Mouse (Mus musculus) spleen, adult 2 months (tissue): ENCODE results near the gene Cmtr1. TPM values are rescaled to one million over a fixed set of nuclear protein-coding genes. Genes with fewer than 3 reads are reported as not detected.

Source experiments
- DNase-seq, 2 experiments: peaks; one replicate each; pipeline versions ENCODE4 v3.0.0 to v3.0.0-alpha.2; 2012 to 2021; ENCODE audit warnings: low spot score in 2 of 2, low read depth in 1 of 2
- H3K27ac ChIP-seq: fragments of 200-500 bp; 2 replicates; pipeline ENCODE4 v1.5.1; 2012; ENCODE audit warnings: low read length, inconsistent platforms; ENCODE audit not compliant: insufficient read depth
- H3K27me3 ChIP-seq: fragments of 200-500 bp; 2 replicates; pipeline ENCODE4 v1.6.1; 2012; ENCODE audit warnings: mild to moderate bottlenecking, moderate library complexity, low read length, inconsistent platforms; ENCODE audit not compliant: control insufficient read depth, insufficient read depth
- H3K36me3 ChIP-seq: fragments of 200-500 bp; 2 replicates; pipeline ENCODE4 v1.6.1; 2012; ENCODE audit warnings: mild to moderate bottlenecking, low read length, inconsistent platforms; ENCODE audit not compliant: control insufficient read depth, insufficient read depth
- H3K4me1 ChIP-seq: fragments of 200-500 bp; 2 replicates; pipeline ENCODE4 v1.6.1; 2011; ENCODE audit warnings: inconsistent platforms; ENCODE audit not compliant: control insufficient read depth, insufficient read depth, insufficient read length
- H3K4me3 ChIP-seq: fragments of 200-500 bp; 2 replicates; pipeline ENCODE4 v1.5.1; 2011; ENCODE audit warnings: mild to moderate bottlenecking, inconsistent platforms; ENCODE audit not compliant: insufficient read depth, insufficient read length; ENCODE audit errors: extremely low read depth
- CTCF ChIP-seq: fragments of 200-500 bp; IDR thresholded peaks from 2 replicates; pipeline ENCODE4 v1.5.1; 2011; ENCODE audit warnings: mild to moderate bottlenecking, inconsistent platforms; ENCODE audit not compliant: insufficient read depth, insufficient read length, insufficient replicate concordance; ENCODE audit errors: extremely low read depth
- POLR2A ChIP-seq: fragments of 200-500 bp; IDR thresholded peaks from 2 replicates; pipeline ENCODE4 v1.6.1; 2011; ENCODE audit warnings: low read depth, low read length, inconsistent platforms
- WGBS: fragments of 180-500 bp; shearing (Covaris S2); methylation state at CpG from one replicate; pipeline ENCODE4 v1.1.7; 2018; 5-methylcytosine and 5-hydroxymethylcytosine counted together
- polyA plus RNA-seq: library from polyadenylated mRNA; depleted of rRNA; stranded (reverse); fragments of >200 nt; gene quantifications from 2 replicates; pipeline ENCODE4 v1.2.3, GENCODE M21; 2012

Cmtr1 gene
- polyA plus RNA-seq, 1 experiment: 34.3 TPM

DNA sequence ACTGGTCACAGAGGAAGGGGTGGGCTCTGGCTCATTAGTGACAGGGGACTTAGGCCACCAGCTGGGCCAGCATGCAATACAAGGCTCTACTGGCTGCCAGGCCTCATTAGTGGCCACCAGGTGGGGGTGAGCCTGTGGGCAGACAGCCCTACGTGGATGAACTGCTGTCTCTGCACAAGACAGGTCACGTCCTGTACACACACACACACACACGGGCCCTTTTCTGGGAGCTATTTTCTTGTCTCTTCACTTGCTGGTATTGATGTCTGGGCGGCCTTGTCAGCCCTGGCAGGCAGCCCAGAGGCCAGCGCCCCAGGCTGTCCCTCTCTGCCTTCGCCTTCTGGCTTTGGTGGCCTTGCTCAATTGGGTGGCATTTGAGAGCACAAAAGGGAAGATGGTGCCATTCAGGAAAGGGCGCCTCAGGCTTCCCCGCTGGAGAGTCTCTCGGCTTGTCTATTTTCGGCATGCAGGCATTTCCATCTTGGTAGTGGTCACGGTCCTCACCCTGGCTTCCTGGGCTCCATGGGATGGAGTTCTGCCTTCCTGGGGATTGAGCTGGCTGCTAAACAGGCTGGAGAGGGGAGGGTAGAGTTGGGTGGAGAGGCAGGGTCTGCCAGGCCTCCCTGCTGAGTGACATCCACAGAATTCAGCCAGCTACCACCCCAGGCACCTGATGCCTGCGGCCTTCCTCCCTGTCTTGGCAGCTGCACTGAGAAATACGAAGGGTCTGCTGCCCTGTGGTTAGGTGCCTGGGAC lies 70.3 kb downstream of the Cmtr1 start:
- WGBS: 74% methylated on average over 13 of the region's 13 CpGs
- TF ChIP-seq POLR2A (no peak), CTCF (no peak)

DNA sequence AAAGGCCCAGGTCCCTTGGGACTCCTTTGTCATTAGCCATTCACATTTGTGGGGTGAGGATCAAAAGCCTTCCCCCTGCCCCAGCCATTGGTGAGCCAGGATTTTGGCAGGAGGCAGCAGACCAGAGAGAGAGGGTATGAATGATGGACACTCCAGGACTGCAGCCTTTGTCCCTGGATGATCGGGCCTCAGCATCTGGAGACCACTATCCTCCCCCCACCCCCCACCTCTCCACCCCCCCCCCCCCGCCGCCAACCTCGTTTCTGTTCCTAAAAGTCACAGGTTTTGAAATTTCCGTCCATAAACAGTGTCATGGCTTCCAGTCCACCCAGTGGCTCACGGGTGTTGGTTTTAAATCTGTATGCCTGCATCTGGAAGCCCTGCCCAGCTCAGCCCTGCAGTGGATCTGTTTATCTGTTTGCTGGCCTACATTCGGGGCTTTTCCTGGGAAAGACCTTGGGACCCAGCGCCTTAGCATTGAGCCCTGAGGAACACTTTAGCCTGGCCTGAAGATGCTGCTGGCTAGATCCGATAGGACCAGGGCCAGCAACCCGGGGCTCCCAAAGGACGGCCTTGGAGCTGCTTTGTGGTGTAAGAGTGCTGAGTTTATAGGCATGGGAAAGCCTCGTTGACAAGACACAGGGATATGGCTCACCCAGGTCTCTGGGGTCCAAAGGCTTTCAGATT lies 71.0 kb downstream of the Cmtr1 start:
- TF ChIP-seq CTCF (no peak), POLR2A (no peak)
- Histone ChIP-seq H3K27ac (no peak overlapping the region), H3K4me3 (no peak overlapping the region), H3K4me1 (no peaks in the 10 kb centered on the region), H3K27me3 (no peaks in the 10 kb centered on the region), H3K36me3 (no peaks in the 10 kb centered on the region)
- WGBS: 78% methylated on average over 12 of the region's 12 CpGs
- DNase-seq: no peak

More for the DNA sequence above, 70.3 kb downstream of the Cmtr1 start:
- Histone ChIP-seq H3K27ac (no peak overlapping the region), H3K27me3 (no peaks in the 10 kb centered on the region), H3K4me3 (no peak overlapping the region), H3K4me1 (no peaks in the 10 kb centered on the region), H3K36me3 (no peaks in the 10 kb centered on the region)
- DNase-seq: no peak

DNA sequence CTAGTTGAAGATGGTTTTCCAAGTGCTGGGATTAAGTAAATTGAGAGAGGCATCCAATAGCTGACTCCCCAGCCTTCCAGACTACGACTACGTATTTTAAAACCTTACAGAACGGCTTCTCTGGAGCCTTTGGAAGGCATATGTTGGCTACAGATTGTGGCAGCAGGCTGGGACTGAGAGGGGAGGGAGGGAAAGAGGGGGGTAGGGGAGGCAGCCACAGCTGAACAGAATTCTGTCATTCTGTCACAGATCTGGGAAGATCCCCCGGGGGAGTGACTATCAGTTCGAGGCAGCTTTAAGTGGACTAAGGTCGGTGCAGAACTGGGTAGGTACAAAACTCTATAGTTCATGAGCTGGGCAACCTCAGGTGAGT lies 71.5 kb downstream of the Cmtr1 start:
- no peak for DNase-seq
- Histone ChIP-seq H3K4me1 (no peaks in the 10 kb centered on the region), H3K27me3 (no peaks in the 10 kb centered on the region), H3K4me3 (no peak overlapping the region), H3K27ac (no peak overlapping the region), H3K36me3 (no peaks in the 10 kb centered on the region)
- TF ChIP-seq POLR2A (no peak), CTCF (no peak)
- WGBS: 87% methylated on average over 6 of the region's 6 CpGs

DNA sequence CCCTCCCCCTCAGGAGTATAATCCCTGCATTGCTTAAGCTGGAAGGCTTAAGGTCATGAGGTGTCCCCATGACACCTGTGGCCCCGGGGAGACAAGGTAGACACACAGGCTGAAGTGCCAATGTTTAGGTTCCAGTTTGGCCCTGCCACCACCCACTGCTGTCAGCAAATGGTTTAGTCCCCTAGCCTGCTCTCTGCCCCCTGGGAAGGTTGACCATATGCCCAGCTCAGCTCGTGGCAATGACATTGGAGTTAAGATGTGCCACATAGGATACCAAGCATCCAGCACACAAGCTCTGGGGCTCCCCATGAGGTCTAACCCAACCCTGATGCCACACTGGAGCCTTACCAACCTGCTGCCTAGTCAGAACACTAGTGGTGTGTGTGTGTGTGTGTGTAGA lies 72.1 kb downstream of the Cmtr1 start:
- no peak for DNase-seq

DNA sequence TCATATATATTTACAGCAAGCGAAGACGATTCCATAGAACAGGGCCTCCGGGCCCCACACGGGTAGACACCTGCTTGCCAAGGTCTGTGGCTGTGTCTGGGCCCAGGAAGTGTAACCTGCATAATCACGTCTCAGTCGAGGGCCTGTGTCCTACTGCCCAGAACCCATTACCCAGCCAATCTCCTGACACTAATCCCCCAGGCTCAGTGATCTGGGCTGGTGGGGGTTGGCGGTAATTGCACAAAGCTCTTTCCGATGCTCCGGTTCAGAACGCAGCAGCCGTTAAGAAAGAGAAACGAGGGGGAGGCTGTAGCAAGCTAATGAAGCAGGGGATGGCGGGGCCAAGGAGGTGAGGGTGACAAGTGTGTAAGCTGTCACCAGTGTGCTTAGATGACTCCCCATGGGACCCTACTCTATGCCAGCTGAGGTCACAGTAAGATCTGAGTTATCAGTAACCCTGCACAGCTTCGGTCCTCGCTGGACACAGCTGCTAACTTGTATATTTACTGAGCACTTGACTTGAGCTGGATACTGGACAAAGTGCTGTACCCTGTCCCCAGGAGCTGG lies 76.1 kb downstream of the Cmtr1 start:
- H3K4me1 ChIP-seq: peaks cover 4% of the 10 kb centered on the region; the same call in 1 of the 2 replicates
- WGBS: 90% methylated on average over 15 of the region's 15 CpGs
- no peaks in the 10 kb centered on the region for H3K27me3 ChIP-seq
- no peaks in the 10 kb centered on the region for H3K36me3 ChIP-seq
- DNase-seq: no peak
- no peak overlapping the region for H3K27ac ChIP-seq
- TF ChIP-seq POLR2A (no peak), CTCF (no peak)
- no peak overlapping the region for H3K4me3 ChIP-seq

More for the DNA sequence above, 72.1 kb downstream of the Cmtr1 start:
- Histone ChIP-seq H3K27me3 (no peaks in the 10 kb centered on the region), H3K27ac (no peak overlapping the region), H3K4me3 (no peak overlapping the region), H3K4me1 (no peaks in the 10 kb centered on the region), H3K36me3 (no peaks in the 10 kb centered on the region)
- TF ChIP-seq POLR2A (no peak), CTCF (no peak)
- 84% methylated on average over 2 of the region's 2 CpGs for WGBS

DNA sequence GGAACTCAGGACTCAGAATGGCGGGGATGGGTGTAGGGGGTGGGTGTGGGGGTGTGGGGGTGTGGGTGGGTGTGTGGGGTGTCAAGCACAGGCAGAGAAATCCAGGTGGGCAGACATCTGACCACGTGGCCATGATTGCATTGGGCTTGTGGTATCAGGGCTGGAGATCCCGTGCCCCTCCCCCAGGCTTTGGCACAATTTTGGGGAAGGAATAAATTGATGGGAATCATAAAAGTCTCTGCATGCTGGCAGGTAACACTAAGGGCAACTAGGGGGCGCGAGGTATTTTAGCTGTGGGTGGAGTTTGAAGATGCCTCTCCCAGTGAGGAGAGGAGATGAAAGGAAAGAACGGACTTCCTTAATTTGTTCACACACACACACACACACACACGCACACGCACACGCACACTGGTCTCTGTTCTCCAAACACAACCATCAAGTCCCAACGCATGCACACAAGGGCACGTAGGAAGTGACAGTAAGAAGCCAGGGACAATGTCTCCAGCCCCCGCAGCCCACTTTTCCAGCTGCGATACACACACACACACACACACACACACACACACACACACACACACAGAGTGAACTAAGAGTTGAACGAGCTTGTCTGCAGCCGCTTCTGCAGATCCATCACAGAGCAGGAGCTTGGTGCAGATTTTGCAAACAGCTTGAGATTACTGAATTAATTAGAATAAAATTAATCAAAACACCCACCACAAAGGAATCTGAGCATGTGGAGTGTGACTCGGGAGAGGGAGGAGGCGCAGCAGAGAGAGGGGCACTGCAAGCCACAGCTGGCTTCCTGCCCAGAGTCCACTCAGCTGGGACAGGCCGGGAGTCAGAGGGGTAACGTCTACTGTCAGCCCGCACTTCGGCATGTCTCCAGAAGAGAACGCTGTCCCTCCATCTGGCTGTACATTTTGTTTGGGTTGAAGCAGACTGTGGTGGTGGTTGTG lies 77.7 kb downstream of the Cmtr1 start:
- Histone ChIP-seq H3K27ac (no peak overlapping the region), H3K4me1 (peaks cover 4% of the 10 kb centered on the region; the same call in 1 of the 2 replicates), H3K36me3 (no peaks in the 10 kb centered on the region), H3K4me3 (no peak overlapping the region), H3K27me3 (no peaks in the 10 kb centered on the region)
- 9% methylated on average over 22 of the region's 22 CpGs for WGBS
- no peak for TF ChIP-seq POLR2A
- TF ChIP-seq CTCF: no peak
- no peak for DNase-seq
